Mouse (Mus musculus): ENCODE results near the gene Dnaic2.

DNA sequence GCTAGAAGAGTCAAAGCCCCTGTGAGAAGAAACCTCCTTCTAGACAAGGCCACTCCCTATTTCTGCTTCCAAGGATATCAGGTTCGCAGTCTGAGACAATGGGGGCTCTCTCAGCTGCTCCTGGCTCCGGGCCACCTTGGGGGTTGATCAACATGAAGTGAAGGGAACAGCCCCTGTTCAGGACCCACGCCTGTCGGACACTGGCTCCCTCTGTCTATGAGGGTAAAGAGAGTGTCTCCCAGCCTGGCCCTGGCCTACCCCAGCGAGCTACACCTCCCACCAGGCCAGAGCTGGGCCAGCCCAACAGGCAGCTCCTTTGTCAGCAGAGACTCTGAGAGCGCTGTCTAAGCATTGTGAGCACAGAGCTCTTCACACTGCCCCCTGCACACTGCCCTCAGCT, 42.7 kb downstream of the Dnaic2 start:
- TF ChIP-seq CTCF (IDR thresholded peaks at IDR 0.05; ENCODE audit: borderline replicate concordance, control insufficient read depth, extremely low read depth, insufficient read depth, low read length, poor library complexity): no peak
- TF ChIP-seq POLR2A (IDR thresholded peaks at IDR 0.05; ENCODE audit: control insufficient read depth, extremely low read depth, insufficient read depth, low read length, poor library complexity): no peak
